Mouse (Mus musculus) MEL (cell line): ENCODE data around the gene Sh3pxd2b. TPM values are rescaled to one million over a fixed set of nuclear protein-coding genes. Genes with fewer than 3 reads are reported as not detected.

Experiments
- DNase-seq: peaks from one replicate; pipeline ENCODE4 v3.0.0; 2011; ENCODE audit warnings: low read depth, low spot score
- H3K27ac ChIP-seq: 2 replicates; pipeline ENCODE4 v1.5.1; 2012; ENCODE audit warnings: low read depth, mild to moderate bottlenecking, control low read depth, low read length, moderate library complexity; ENCODE audit not compliant: control insufficient read depth
- H3K27me3 ChIP-seq, 2 experiments: fragments of 150-350 bp in 1 of 2; sonication (generic) in 1 of 2; 2 replicates each; pipeline ENCODE4 v1.6.1; 2012; ENCODE audit warnings: low read length in 2 of 2, mild to moderate bottlenecking in 2 of 2, improper control_type of control experiment in 1 of 2, moderate library complexity in 1 of 2; ENCODE audit not compliant: insufficient read depth in 2 of 2, control insufficient read depth in 1 of 2
- H3K36me3 ChIP-seq, 2 experiments: 2 replicates each; pipeline ENCODE4 v1.6.1; 2012 to 2014; ENCODE audit warnings: low read length in 2 of 2, improper control_type of control experiment in 1 of 2, inconsistent platforms in 1 of 2, mild to moderate bottlenecking in 1 of 2; ENCODE audit not compliant: insufficient read depth in 2 of 2, control insufficient read depth in 1 of 2
- H3K4me1 ChIP-seq, 2 experiments: fragments of 150-350 bp in 1 of 2; sonication (generic) in 1 of 2; 2 replicates each; pipeline ENCODE4 v1.6.1; 2012; ENCODE audit warnings: low read length in 2 of 2, improper control_type of control experiment in 1 of 2, mild to moderate bottlenecking in 1 of 2; ENCODE audit not compliant: insufficient read depth in 2 of 2, control insufficient read depth in 1 of 2
- H3K4me3 ChIP-seq, 2 experiments: fragments of 150-350 bp in 1 of 2; sonication (generic) in 1 of 2; 2 replicates each; pipeline ENCODE4 v1.5.1; 2012; ENCODE audit warnings: low read depth in 2 of 2, low read length in 2 of 2, mild to moderate bottlenecking in 2 of 2, moderate library complexity in 2 of 2, control low read depth in 1 of 2, improper control_type of control experiment in 1 of 2; ENCODE audit not compliant: control insufficient read depth in 1 of 2, insufficient read depth in 1 of 2
- H3K79me2 ChIP-seq: 2 replicates; pipeline ENCODE4 v1.6.1; 2012; ENCODE audit warnings: mild to moderate bottlenecking, low read length, moderate library complexity; ENCODE audit not compliant: control insufficient read depth, poor library complexity, insufficient read depth
- H3K9ac ChIP-seq: 2 replicates; pipeline ENCODE4 v1.6.1; 2012; ENCODE audit warnings: low read depth, mild to moderate bottlenecking, control low read depth, low read length, moderate library complexity; ENCODE audit not compliant: control insufficient read depth, poor library complexity, severe bottlenecking
- H3K9me3 ChIP-seq: fragments of 150-350 bp; sonication (generic); replicated peaks from 2 replicates; pipeline ENCODE4 v1.6.1; 2012; ENCODE audit warnings: mild to moderate bottlenecking, low read length, improper control_type of control experiment, moderate library complexity; ENCODE audit not compliant: insufficient read depth
- EP300 ChIP-seq, 2 experiments: IDR thresholded peaks; 2 replicates each; pipeline ENCODE4 v1.6.1; 2011; ENCODE audit warnings: improper control_type of control experiment in 2 of 2, low read length in 2 of 2, low read depth in 1 of 2, mild to moderate bottlenecking in 1 of 2
- ETS1 ChIP-seq: IDR thresholded peaks from 2 replicates; pipeline ENCODE4 v1.6.1; 2012; ENCODE audit warnings: low read depth, mild to moderate bottlenecking, inconsistent platforms, low read length, improper control_type of control experiment, moderate library complexity
- GABPA ChIP-seq: IDR thresholded peaks from 2 replicates; pipeline ENCODE4 v1.6.1; 2012; ENCODE audit warnings: low read depth, mild to moderate bottlenecking, inconsistent platforms, low read length, improper control_type of control experiment, moderate library complexity
- GATA1 ChIP-seq: IDR thresholded peaks from 2 replicates; pipeline ENCODE4 v1.6.1; 2011; ENCODE audit warnings: low read depth, low read length, improper control_type of control experiment
- HCFC1 ChIP-seq: IDR thresholded peaks from 2 replicates; pipeline ENCODE4 v1.6.1; 2012; ENCODE audit warnings: low read depth, mild to moderate bottlenecking, inconsistent platforms, low read length, improper control_type of control experiment, moderate library complexity
- MXI1 ChIP-seq: IDR thresholded peaks from 2 replicates; pipeline ENCODE4 v1.6.1; 2011; ENCODE audit warnings: mild to moderate bottlenecking, low read depth, low read length, improper control_type of control experiment
- MYB ChIP-seq: IDR thresholded peaks from 2 replicates; pipeline ENCODE4 v1.6.1; 2011; ENCODE audit warnings: mild to moderate bottlenecking, low read depth, low read length, improper control_type of control experiment
- NRF1 ChIP-seq: IDR thresholded peaks from 2 replicates; pipeline ENCODE4 v1.6.1; 2014; ENCODE audit warnings: low read depth, mild to moderate bottlenecking, inconsistent platforms, low read length, improper control_type of control experiment, moderate library complexity; ENCODE audit not compliant: poor library complexity, insufficient read depth, severe bottlenecking
- POLR2AphosphoS2 ChIP-seq: IDR thresholded peaks from 2 replicates; pipeline ENCODE4 v1.6.1; 2011; ENCODE audit warnings: low read length, improper control_type of control experiment
- RCOR1 ChIP-seq: IDR thresholded peaks from 2 replicates; pipeline ENCODE4 v1.6.1; 2012; ENCODE audit warnings: low read depth, mild to moderate bottlenecking, inconsistent platforms, low read length, improper control_type of control experiment
- SMC3 ChIP-seq: IDR thresholded peaks from 2 replicates; pipeline ENCODE4 v1.6.1; 2011; ENCODE audit warnings: low read depth, low read length, improper control_type of control experiment
- TBP ChIP-seq: IDR thresholded peaks from 2 replicates; pipeline ENCODE4 v1.8.0; 2011; ENCODE audit warnings: low read depth, low read length, improper control_type of control experiment
- TCF12 ChIP-seq: IDR thresholded peaks from 2 replicates; pipeline ENCODE4 v1.6.1; 2014; ENCODE audit warnings: low read depth, mild to moderate bottlenecking, inconsistent platforms, low read length, improper control_type of control experiment, moderate library complexity
- UBTF ChIP-seq: IDR thresholded peaks from 2 replicates; pipeline ENCODE4 v1.6.1; 2012; ENCODE audit warnings: low read depth, mild to moderate bottlenecking, inconsistent platforms, low read length, improper control_type of control experiment, moderate library complexity, borderline replicate concordance; ENCODE audit not compliant: insufficient read depth
- USF2 ChIP-seq, 2 experiments: IDR thresholded peaks; 2 replicates each; pipeline ENCODE4 v1.6.1; 2011 to 2012; ENCODE audit warnings: improper control_type of control experiment in 2 of 2, low read length in 2 of 2, borderline replicate concordance in 1 of 2, inconsistent platforms in 1 of 2, low read depth in 1 of 2, mild to moderate bottlenecking in 1 of 2; ENCODE audit not compliant: insufficient read depth in 1 of 2
- polyA plus RNA-seq, 2 experiments: library from polyadenylated mRNA; stranded (reverse) in 1 of 2; unstranded in 1 of 2; fragments of >175 nt in 1 of 2; fragments of >200 nt in 1 of 2; gene quantifications; 2 replicates each; pipeline versions ENCODE4 v1.2.1 to v1.2.4; 2012; ENCODE audit warnings: low replicate concordance in 2 of 2, low read depth in 1 of 2; ENCODE audit not compliant: insufficient read length in 2 of 2, insufficient read depth in 1 of 2, missing spikeins in 1 of 2
- total RNA-seq: library from RNA; depleted of rRNA; stranded (reverse); fragments of 300-350 nt; gene quantifications from 2 replicates; pipeline ENCODE4 v1.2.3, GENCODE M21; 2012

The Sh3pxd2b gene
- total and polyA plus RNA-seq, 3 experiments: 9.6 to 17.0 TPM; not detected in 1

GRCm38 (mm10) chr11:32368986-32369385 is 21.4 kb downstream of the Sh3pxd2b start:
- Histone ChIP-seq H3K4me1 (peaks cover 0 to 6% of the 10 kb centered on the region in 2 experiments; a peak in 1 of 4 replicates), H3K36me3 (no peaks in the 10 kb centered on the region)

GRCm38 (mm10) chr11:32370881-32371280 is 23.3 kb downstream of the Sh3pxd2b start:
- Histone ChIP-seq H3K9me3 (no peaks in the 10 kb centered on the region), H3K27me3 (no peaks in the 10 kb centered on the region), H3K79me2 (no peaks in the 10 kb centered on the region), H3K27ac (no peak overlapping the region), H3K4me3 (no peak overlapping the region), H3K4me1 (peaks cover 0 to 6% of the 10 kb centered on the region in 2 experiments; a peak in 1 of 4 replicates), H3K9ac (no peak overlapping the region), H3K36me3 (no peaks in the 10 kb centered on the region)
- TF ChIP-seq SMC3 (no peak), TCF12 (no peak), UBTF (no peak), HCFC1 (no peak), POLR2AphosphoS2 (no peak), MXI1 (no peak), NRF1 (no peak), MYB (no peak)
- no peak for DNase-seq

More at GRCm38 (mm10) chr11:32368986-32369385, 21.4 kb downstream of the Sh3pxd2b start:
- peak; percentile 55 for DNase-seq
- H3K27me3 ChIP-seq: no peaks in the 10 kb centered on the region
- no peaks in the 10 kb centered on the region for H3K79me2 ChIP-seq
- no peak overlapping the region for H3K9ac ChIP-seq
- TF ChIP-seq EP300 (IDR thresholded peaks at IDR 0.05; ENCODE audit: low read depth in 1 of 2, low read length in 2 of 2): peak; percentile 26 to 51; a peak in 1 of 4 replicates
- no peak for TF ChIP-seq TBP
- 0 out of 2 replicates have a peak, but pooled peaks have one; percentile 11 for TF ChIP-seq RCOR1
- TF ChIP-seq USF2 (IDR thresholded peaks at IDR 0.05; ENCODE audit: borderline replicate concordance in 1 of 2, insufficient read depth in 1 of 2, low read depth in 1 of 2, low read length in 2 of 2): no peak
- TF ChIP-seq ETS1: peak; percentile 33; the same call in 1 of the 2 replicates
- peak; percentile 33; the same call in 1 of the 2 replicates for TF ChIP-seq GATA1
- TF ChIP-seq GABPA: no peak
- H3K9me3 ChIP-seq: no peaks in the 10 kb centered on the region
- no peak overlapping the region for H3K27ac ChIP-seq
- no peak overlapping the region for H3K4me3 ChIP-seq
